Mouse (Mus musculus): ENCODE data around the gene Gorasp1.

DNA sequence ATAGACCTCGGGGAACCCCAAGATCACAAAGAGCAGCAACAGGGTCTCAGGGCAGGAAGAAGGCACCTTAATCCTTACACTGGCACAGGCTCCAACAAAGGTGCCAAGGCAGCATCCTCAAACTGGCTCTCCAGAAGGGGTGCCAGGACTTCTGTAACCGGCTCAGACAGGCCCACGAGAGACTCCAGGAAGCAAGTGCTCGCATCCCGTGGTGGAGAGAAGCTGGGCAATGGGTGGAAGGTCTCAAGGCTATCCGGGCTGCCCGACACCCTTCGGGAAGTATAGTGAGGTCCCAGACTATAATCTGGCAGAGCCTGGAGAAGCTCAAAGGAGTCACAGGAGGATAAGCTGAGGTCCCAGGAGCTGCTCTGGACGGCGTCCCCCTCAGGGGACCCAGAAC lies 34.8 kb upstream of the Gorasp1 start:
- TF ChIP-seq CTCF (IDR thresholded peaks at IDR 0.05; ENCODE audit: low read depth, low read length): no peak
- no peak for TF ChIP-seq GATA1 (IDR thresholded peaks at IDR 0.05; ENCODE audit: borderline replicate concordance, low read length)
- no peak for TF ChIP-seq TAL1 (conservative IDR thresholded peaks at IDR 0.05; ENCODE audit: low read depth, low read length)
- no peak for TF ChIP-seq POLR2AphosphoS5 (IDR thresholded peaks at IDR 0.05; ENCODE audit: insufficient replicate concordance, low read depth, low read length)
